Mouse (Mus musculus): ENCODE results near the gene Nuak2.

DNA sequence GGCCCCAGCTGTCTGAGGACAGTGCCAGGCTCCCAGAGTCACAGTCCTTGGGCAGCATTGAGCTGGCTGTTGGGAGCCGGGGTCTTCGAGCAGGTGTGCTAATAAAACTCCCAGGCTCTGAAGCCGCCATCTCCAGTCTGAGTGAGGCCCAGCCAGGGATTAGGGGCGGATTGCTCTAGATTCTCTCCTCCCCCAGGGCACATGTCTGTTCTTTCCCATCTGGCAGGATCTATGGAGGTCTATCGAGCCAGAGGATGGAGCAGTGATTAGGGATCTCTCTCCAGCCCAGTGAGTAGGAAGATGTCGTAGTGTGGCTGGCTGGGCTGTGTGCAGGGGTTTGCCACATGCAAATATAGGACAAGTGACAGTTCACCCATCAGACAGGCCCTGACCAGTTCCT, 51.0 kb downstream of the Nuak2 start:
- no peak for TF ChIP-seq MAFK (IDR thresholded peaks at IDR 0.05; ENCODE audit: insufficient read depth, low read depth, low read length)
- no peak for TF ChIP-seq ZNF384 (IDR thresholded peaks at IDR 0.05; ENCODE audit: low read depth, low read length)
- TF ChIP-seq ZC3H11A (IDR thresholded peaks at IDR 0.05; ENCODE audit: borderline replicate concordance, low read depth, low read length) = no peak
